Mouse (Mus musculus): ENCODE results near the gene Skil.

DNA sequence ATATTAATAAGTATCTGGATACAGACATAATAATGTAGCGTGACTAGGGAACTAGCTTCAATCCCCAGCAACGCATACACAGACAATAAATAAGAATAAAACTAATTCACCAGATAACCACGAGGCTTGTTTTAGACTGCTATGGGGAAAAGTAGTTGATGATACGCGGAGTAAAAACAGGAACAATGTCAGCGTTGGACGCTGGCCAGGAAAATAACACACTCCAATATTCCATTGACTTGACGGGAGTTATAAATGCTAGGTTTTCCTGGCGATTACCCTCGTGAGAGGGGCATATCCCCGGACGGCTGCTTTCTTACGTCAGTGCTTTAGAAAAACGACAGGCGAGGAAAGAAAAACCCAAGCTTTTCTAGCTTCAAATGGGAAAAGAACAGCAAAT is 62.9 kb downstream of the Skil start:
- TF ChIP-seq TCF12 (IDR thresholded peaks at IDR 0.05; ENCODE audit: insufficient read depth, poor library complexity, severe bottlenecking) (no peak), POLR2A (IDR thresholded peaks at IDR 0.05; ENCODE audit: insufficient read length, low read depth) (no peak), MYOD1 (IDR thresholded peaks at IDR 0.05; ENCODE audit: control insufficient read depth in 1 of 3, insufficient read length in 2 of 3, low read depth in 2 of 3) (no peak), USF1 (IDR thresholded peaks at IDR 0.05; ENCODE audit: low read depth) (no peak), POLR2AphosphoS2 (IDR thresholded peaks at IDR 0.05; ENCODE audit: insufficient read length, low read depth) (no peak), CEBPB (IDR thresholded peaks at IDR 0.05; ENCODE audit: insufficient read depth, poor library complexity, severe bottlenecking) (no peak), E2F4 (IDR thresholded peaks at IDR 0.05; ENCODE audit: insufficient read depth) (no peak)

Data from myocyte (in vitro differentiated cells).